Mouse (Mus musculus) spleen, adult 18-20 months (tissue): ENCODE measurements around the gene Olfr71.

Experiments used
- DNase-seq, 2 experiments: peaks; one replicate each; pipeline ENCODE4 v3.0.0; 2022; ENCODE audit warnings: mixed read lengths in 2 of 2

The Olfr71 gene

DNA sequence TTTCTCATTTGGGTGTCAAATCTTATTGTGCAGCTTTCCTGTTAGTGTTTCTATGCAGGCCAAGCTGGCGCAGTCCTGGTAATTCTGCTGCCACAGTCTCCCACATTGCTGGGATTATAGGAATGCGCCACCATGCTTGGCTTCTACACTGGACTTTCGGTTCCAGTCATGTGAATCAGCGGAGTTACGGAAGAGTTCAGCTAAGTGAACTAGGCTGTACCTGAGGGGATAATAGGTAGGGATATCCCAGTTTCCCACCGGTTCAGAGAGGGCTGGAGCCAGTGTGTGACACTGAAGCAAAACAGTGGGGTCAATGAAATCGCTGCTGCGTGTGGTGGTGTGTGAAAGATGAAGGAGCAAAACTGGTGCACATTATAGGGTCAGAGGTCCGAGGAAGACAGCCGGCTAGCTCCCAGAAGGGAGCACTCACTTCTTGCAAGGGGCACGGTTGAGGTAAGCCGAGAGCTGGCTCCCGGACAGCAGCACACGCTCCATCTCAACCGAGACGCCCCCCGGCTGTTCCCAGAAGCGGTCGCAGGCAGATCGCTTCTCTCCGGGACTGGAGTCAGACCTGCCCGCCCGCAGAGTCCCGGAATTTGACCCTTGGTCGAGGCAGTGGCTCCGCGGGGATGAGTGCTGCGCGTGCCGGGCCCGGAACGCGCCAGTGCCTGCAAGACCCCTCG lies 54.3 kb downstream of the Olfr71 start:
- no peak for DNase-seq
